Mouse (Mus musculus) liver, adult 2 months (tissue): ENCODE results near the gene Fsd2.

Source experiments
- CTCF ChIP-seq: fragments of 200-500 bp; IDR thresholded peaks from 2 replicates; pipeline ENCODE4 v1.5.1; 2011; ENCODE audit warnings: low read depth, low read length, control low read depth
- POLR2A ChIP-seq: fragments of 200-500 bp; IDR thresholded peaks from 2 replicates; pipeline ENCODE4 v1.6.1; 2011; ENCODE audit warnings: low read length, control low read depth; ENCODE audit not compliant: insufficient read depth; ENCODE audit errors: extremely low read depth

- TF ChIP-seq POLR2A (no peak), CTCF (no peak)
Observed at GRCm38 (mm10) chr7:81557252-81557984, 9.3 kb downstream of the Fsd2 start.
